Mouse (Mus musculus): ENCODE measurements around the gene Rpl38. TPM values are rescaled to one million over a fixed set of nuclear protein-coding genes. Genes with fewer than 3 reads are reported as not detected.

Gene Rpl38
- total RNA-seq, 1 experiment from 2014 or later = 671 TPM

DNA sequence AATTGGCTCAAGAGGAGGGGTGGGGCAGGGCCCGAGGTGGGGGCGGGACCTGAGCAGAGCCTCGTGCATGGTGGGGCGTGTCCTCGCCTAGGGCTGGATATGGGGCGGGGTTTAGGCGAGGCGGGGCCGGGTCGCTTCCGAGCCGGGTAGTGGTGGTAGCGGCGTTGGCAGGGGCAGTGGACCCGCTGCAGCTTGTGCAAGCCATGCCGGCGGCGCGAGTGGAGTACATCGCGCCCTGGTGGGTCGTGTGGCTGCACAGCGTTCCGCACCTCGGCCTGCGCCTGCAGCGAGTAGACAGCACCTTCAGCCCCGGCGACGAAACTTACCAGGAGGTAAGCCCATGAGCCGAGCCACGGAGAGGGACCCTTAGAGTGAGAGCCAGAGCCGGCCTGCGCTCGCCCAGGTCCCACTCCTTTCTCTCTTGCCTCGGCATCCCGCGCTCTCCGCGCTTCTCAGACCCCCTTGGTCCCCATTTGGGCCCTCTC lies 7.1 kb downstream of the Rpl38 start, which contains the start of gene Ttyh2:
TSS of gene Ttyh2 (plus strand) at position 91 of the 485 bp plus-strand sequence.
- ATAC-seq (ENCODE audit: extremely low read depth, insufficient number of reproducible peaks, low FRiP score, poor library complexity, severe bottlenecking) = peak; percentile 66

- ATAC-seq (ENCODE audit: extremely low read depth, insufficient number of reproducible peaks, low FRiP score, poor library complexity, severe bottlenecking) = no peak
Measured at GRCm38 (mm10) chr11:114675826-114676401, 7.6 kb downstream of the Rpl38 start.

DNA sequence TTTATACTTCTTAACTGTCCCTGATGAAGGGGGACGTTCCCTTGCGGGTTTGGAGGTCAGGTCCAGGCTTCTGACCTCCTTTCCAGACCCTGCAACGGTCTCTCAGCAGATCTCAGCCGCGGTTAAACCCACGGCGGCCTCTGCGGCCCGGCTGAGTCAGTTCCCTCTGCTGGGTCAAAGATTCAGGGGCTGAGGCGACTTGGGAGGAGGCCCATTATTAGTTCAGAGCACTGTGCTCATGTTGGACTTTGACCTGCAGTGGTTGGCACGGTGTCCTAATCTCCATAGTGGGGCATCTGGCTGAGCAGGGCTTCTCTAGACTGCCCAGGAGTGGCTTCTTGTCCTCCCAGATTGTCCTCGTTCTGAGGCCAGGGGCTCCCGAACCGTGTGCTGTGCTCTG lies 8.1 kb downstream of the Rpl38 start:
- no peak for ATAC-seq (ENCODE audit: extremely low read depth, insufficient number of reproducible peaks, low FRiP score, poor library complexity, severe bottlenecking)

DNA sequence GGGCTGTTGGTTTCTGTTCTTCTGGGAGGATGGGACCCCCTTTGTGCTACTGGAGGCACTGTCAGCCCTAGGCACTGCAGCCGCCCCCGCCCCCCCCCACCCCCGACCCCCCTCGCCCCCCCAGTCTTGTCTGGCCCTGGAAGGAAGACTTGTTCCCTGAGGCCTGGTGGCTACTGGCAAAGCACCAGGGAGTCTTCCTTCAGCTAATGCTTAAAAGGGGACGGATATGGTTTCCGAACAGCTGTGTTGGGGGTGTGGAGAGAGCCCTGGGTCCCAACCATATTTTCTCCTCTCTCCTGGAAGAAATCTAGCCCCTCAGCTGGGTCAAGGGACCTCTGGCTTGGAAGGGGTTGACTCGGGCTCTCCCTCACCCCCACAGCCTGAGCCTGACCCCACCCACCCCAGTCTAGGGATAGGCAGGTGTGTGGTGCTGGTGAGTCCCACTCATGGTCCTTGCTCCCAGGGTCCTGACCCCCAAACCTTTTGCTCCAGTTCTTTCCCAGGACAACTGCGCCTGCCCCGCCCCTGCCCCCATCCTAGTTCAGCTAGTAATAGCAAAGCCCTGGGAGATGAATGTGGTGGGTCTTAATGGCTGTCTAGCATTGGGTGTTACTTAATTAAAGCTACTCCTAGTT lies 8.7 kb downstream of the Rpl38 start:
- no peak for ATAC-seq (ENCODE audit: extremely low read depth, insufficient number of reproducible peaks, low FRiP score, poor library complexity, severe bottlenecking)

GRCm38 (mm10) chr11:114679582-114679981 lies 11.3 kb downstream of the Rpl38 start:
- ATAC-seq (ENCODE audit: extremely low read depth, insufficient number of reproducible peaks, low FRiP score, poor library complexity, severe bottlenecking) = no peak

DNA sequence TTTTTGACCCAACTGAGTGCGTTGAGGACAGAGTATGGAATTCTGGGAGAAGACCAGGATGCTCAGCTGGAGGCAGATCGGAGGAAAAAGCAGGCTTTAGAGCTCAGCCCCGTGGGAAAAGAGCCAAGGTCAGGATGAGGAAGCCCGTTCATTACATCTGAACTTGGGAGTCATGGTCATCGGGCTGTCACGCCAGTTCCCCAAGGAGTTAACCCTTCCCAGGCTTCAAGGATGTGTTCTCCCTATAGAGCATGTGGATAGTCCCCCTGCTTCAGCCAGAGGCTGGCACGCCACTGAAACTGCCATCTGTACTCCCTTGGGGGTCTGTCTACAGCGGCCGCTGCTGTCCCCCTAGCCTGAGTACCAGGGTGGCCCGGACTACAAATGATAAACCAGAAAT lies 12.0 kb downstream of the Rpl38 start:
- no peak for ATAC-seq (ENCODE audit: extremely low read depth, insufficient number of reproducible peaks, low FRiP score, poor library complexity, severe bottlenecking)

DNA sequence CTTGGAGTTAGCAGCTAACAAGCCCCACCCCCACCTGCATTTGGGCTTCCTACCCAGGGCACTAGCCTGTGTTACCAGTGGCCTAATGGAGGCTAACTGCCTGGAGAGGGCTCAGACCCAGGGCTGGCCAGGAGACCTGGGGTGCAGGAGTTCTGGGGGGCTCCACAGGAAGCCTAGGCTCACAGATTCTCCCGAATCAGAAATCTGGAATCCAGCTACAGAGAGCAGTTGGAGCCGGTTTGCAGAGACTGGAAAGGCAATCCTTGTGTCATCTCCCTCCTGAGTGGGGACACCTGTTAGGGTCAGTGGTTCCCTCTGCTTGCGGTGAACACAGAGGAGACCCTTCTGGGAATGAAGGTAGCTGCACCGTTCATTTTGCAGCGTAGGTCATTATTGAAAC lies 12.7 kb downstream of the Rpl38 start:
- ATAC-seq (ENCODE audit: extremely low read depth, insufficient number of reproducible peaks, low FRiP score, poor library complexity, severe bottlenecking) = no peak

GRCm38 (mm10) chr11:114682321-114682900 lies 14.1 kb downstream of the Rpl38 start:
- ATAC-seq (ENCODE audit: extremely low read depth, insufficient number of reproducible peaks, low FRiP score, poor library complexity, severe bottlenecking) = no peak

DNA sequence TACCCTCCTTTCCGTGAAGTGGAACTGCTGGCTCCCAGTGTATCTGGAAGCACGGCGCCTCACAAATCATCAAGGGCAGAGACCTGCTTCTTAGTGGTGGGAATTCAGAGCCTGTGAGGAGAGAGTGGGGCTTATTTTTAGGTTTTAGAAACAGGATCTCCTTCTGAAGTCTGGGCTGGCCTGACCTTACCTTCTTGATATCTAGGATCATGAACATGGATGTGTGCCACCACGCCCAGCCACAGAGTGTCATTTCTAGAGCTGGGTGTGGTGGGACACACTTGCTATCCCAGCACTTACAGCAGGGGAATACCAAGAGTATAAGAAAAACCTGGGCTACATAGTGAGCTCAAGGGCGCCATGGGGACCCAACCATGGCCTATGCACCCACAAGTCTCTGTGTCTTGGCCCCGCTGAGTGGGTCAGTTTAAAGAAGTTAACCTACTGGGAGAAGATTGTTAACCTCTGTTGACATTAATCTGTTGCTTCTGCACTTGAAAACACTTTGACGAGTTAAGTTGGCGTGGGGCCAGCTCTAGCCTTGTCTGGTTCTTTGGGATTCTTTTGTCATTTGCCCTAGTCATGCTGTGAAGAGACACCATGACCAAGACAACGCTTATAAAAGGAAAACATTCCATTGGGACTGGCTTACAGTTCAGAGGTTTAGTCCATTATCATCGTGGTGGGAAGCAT lies 14.9 kb downstream of the Rpl38 start:
- ATAC-seq (ENCODE audit: extremely low read depth, insufficient number of reproducible peaks, low FRiP score, poor library complexity, severe bottlenecking) = no peak

GRCm38 (mm10) chr11:114683722-114684621 lies 15.6 kb downstream of the Rpl38 start:
- no peak for ATAC-seq (ENCODE audit: extremely low read depth, insufficient number of reproducible peaks, low FRiP score, poor library complexity, severe bottlenecking)

- no peak for ATAC-seq (ENCODE audit: extremely low read depth, insufficient number of reproducible peaks, low FRiP score, poor library complexity, severe bottlenecking)
Measured at GRCm38 (mm10) chr11:114684627-114685373, 16.5 kb downstream of the Rpl38 start.

GRCm38 (mm10) chr11:114685526-114686040 lies 17.3 kb downstream of the Rpl38 start:
- no peak for ATAC-seq (ENCODE audit: extremely low read depth, insufficient number of reproducible peaks, low FRiP score, poor library complexity, severe bottlenecking)

GRCm38 (mm10) chr11:114686221-114686959 lies 18.1 kb downstream of the Rpl38 start:
- ATAC-seq (ENCODE audit: extremely low read depth, insufficient number of reproducible peaks, low FRiP score, poor library complexity, severe bottlenecking) = no peak

DNA sequence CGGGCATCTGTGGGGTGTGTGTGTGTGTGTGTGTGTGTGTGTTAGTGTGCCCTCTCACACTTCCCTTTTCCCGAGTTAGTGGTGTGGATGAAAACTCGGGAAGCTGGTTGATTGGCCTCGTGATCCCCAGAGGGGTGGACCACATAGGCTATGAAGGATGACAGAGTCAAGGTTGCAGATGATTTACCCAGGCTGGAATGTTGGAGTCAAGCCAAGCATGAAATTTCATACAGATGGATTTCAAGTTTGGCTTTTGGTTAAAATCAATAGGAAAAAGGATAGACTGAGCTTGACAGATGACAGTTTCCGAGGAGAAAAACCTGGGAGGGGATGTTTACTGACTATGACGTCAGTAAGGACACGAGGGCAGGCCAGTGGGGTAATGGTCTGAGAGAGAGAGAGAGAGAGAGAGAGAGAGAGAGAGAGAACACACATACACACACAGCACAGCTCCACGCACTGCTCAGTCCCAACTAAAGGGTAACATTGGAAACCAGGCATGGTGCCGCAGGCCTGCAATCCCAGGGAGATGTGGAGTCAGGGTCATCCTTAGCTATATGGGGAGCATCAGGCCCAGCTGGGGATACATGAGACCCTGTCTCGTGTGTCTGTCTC lies 19.4 kb downstream of the Rpl38 start:
- no peak for ATAC-seq (ENCODE audit: extremely low read depth, insufficient number of reproducible peaks, low FRiP score, poor library complexity, severe bottlenecking)

DNA sequence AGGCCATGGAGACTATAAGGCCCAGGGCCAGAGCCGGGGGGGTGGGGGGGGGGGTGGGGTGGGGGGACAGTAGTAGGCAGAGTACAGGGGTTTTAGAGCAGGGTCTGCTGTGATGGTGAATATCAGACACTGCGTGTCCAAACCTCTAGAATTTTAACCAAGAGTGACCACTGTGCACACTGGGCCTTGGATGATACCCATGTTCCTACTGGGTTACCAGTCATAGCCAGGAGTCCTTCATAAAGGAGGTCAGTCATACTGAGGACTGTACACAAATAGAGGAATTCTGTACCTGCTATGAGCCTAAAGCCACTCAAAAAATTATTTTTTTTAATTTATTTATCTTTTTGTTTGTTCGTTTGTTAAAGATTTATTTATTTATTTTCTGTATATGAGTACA lies 20.4 kb downstream of the Rpl38 start:
- no peak for ATAC-seq (ENCODE audit: extremely low read depth, insufficient number of reproducible peaks, low FRiP score, poor library complexity, severe bottlenecking)

DNA sequence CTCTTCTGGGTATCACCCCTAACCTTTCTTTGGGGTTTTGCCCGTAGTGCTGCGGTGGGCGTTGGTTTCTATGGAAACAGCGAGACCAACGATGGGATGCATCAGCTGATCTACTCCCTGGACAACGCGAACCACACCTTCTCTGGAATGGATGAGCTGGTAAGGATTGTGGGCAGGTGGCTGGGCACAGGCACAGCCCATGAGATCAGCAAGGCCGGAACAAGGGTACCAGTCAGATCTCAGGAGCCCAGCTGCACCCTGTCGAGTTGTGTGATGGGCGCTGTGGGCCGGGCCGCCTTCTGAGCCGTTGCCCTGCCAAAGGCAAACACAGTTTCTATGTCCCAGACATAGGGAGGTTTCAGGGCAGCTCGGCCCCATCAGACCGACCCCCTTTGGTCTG lies 21.9 kb downstream of the Rpl38 start:
- no peak for ATAC-seq (ENCODE audit: extremely low read depth, insufficient number of reproducible peaks, low FRiP score, poor library complexity, severe bottlenecking)
